Comparison of ENCODE assay signal across 30 mouse cellular contexts in genomic region chr11:94374276-94374948, GRCm38 (mm10). TPM values are rescaled to one million over a fixed set of nuclear protein-coding genes. Genes with fewer than 3 reads are reported as not detected.
DNase-seq lines count a peak whose midpoint lies in the region; ATAC-seq and TF ChIP-seq lines count a peak whose summit lies in the region.
"Had no signal": no experiment of that assay in that cellular context is flagged by ENCODE, and none has a peak within 500 bp of the region (broad histone marks: within the 10 kb centered on the region; RNA-seq: fewer than 3 reads in every experiment).

No protein-coding gene starts in this region.

- H3K27me3 ChIP-seq in thymus, adult 2 months (ENCODE audit: control insufficient read depth, insufficient read depth, low read length), result no peaks in the 10 kb centered on the region
- no peaks in the 10 kb centered on the region for H3K27me3 ChIP-seq in forebrain, embryonic 11.5 days (ENCODE audit: control insufficient read depth, insufficient read depth, low read length)
- H3K27me3 ChIP-seq: embryonic facial prominence, embryonic 12.5 days; hindbrain, embryonic 12.5 days had no signal

- TF ChIP-seq POLR2A in thymus, adult 2 months (IDR thresholded peaks at IDR 0.05; ENCODE audit: control insufficient read depth, extremely low read depth, insufficient read depth, low read length, poor library complexity), result no peak

- peak; percentile 56 for DNase-seq in cerebellum, adult 9-11 months
- DNase-seq in cerebellum, adult 8-10 months, result no peak
- DNase-seq in brain, adult 2 months (ENCODE audit: low read depth, low spot score), result peak; percentile 45
- peak; percentile 51 for DNase-seq in thymus, adult 2 months
- peak; percentile 54 to 75 for DNase-seq in thymus, postnatal 36 days
- DNase-seq in forebrain, embryonic 11.5 days (ENCODE audit: low spot score), result no peak
- no peak for DNase-seq in spleen, postnatal 4 days (ENCODE audit: low spot score in 2 of 2)
- DNase-seq: adrenal gland, adult 2 months; adrenal gland, postnatal 36 days; gastrocnemius, postnatal 25 days; heart, adult 11 months; heart, postnatal 36 days; kidney, adult 8-10 months; kidney, postnatal 4 days; layer of hippocampus, postnatal 36 days; lung, adult 2 months; lung, postnatal 10 days; midbrain, embryonic 14.5 days had no signal

- H3K4me3 ChIP-seq in thymus, adult 2 months (ENCODE audit: control insufficient read depth, insufficient read depth, low read length), result no peak overlapping the region
- no peak overlapping the region for H3K4me3 ChIP-seq in forebrain, embryonic 11.5 days (ENCODE audit: low read depth, low read length)
- H3K4me3 ChIP-seq: embryonic facial prominence, embryonic 12.5 days; heart, embryonic 10.5 days; heart, embryonic 15.5 days; hindbrain, embryonic 12.5 days; limb, embryonic 10.5 days; limb, embryonic 15.5 days had no signal

- no peak overlapping the region for H3K9ac ChIP-seq in forebrain, embryonic 11.5 days (ENCODE audit: low read length)
- H3K9ac ChIP-seq: embryonic facial prominence, embryonic 12.5 days; heart, embryonic 15.5 days; hindbrain, embryonic 12.5 days; limb, embryonic 15.5 days; liver, embryonic 14.5 days had no signal

- no peak for ATAC-seq in forebrain, embryonic 11.5 days (replicated peaks; ENCODE audit: low FRiP score)
- ATAC-seq: CD4-positive, CD25-positive, alpha-beta regulatory T cell, adult 4 months; forebrain, embryonic 16.5 days; hindbrain, postnatal 0 days; intestine, embryonic 16.5 days had no signal

- H3K27ac ChIP-seq in thymus, adult 2 months (ENCODE audit: control insufficient read depth, insufficient read depth, low read length), result peak overlapping the region; percentile 59
- no peak overlapping the region for H3K27ac ChIP-seq in forebrain, embryonic 11.5 days (ENCODE audit: low read depth, low read length)
- H3K27ac ChIP-seq: embryonic facial prominence, embryonic 12.5 days; heart, embryonic 10.5 days; heart, embryonic 15.5 days; hindbrain, embryonic 12.5 days; hindbrain, postnatal 0 days; kidney, postnatal 0 days; limb, embryonic 15.5 days; liver, embryonic 14.5 days had no signal

- TF ChIP-seq CTCF in thymus, adult 2 months (IDR thresholded peaks at IDR 0.05; ENCODE audit: borderline replicate concordance, control insufficient read depth, extremely low read depth, insufficient read depth, low read length, poor library complexity), result no peak

- WGBS in thymus, adult 2 months, result 67% methylated on average over 13 of the region's 13 CpGs
- 88% methylated on average over 13 of the region's 13 CpGs for WGBS in forebrain, embryonic 11.5 days

- peaks cover 38% of the 10 kb centered on the region for H3K4me1 ChIP-seq in thymus, adult 2 months (replicated peaks; ENCODE audit: control insufficient read depth, insufficient read depth, low read length)
- H3K4me1 ChIP-seq in forebrain, embryonic 11.5 days (replicated peaks; ENCODE audit: control insufficient read depth, insufficient read depth, low read length), result no peaks in the 10 kb centered on the region
- H3K4me1 ChIP-seq: embryonic facial prominence, embryonic 12.5 days; heart, embryonic 15.5 days; limb, embryonic 15.5 days had no signal

- H3K36me3 ChIP-seq in thymus, adult 2 months (ENCODE audit: control insufficient read depth, insufficient read depth, low read length), result no peaks in the 10 kb centered on the region
- H3K36me3 ChIP-seq in forebrain, embryonic 11.5 days (ENCODE audit: control insufficient read depth, insufficient read depth, low read length), result no peaks in the 10 kb centered on the region
- H3K36me3 ChIP-seq: embryonic facial prominence, embryonic 12.5 days; heart, embryonic 10.5 days; heart, embryonic 15.5 days; hindbrain, embryonic 12.5 days; limb, embryonic 10.5 days; limb, embryonic 15.5 days had no signal

- no peak overlapping the region for H3K4me2 ChIP-seq in forebrain, embryonic 11.5 days (ENCODE audit: low read depth, low read length, severe bottlenecking)
- H3K4me2 ChIP-seq: embryonic facial prominence, embryonic 12.5 days; heart, embryonic 15.5 days; hindbrain, embryonic 12.5 days; limb, embryonic 15.5 days had no signal

- H3K9me3 ChIP-seq in forebrain, embryonic 11.5 days (ENCODE audit: control insufficient read depth, low read length), result no peaks in the 10 kb centered on the region
- H3K9me3 ChIP-seq: embryonic facial prominence, embryonic 12.5 days; heart, embryonic 10.5 days; heart, embryonic 15.5 days; hindbrain, embryonic 12.5 days; limb, embryonic 10.5 days; limb, embryonic 15.5 days had no signal

RNA-seq across cellular contexts. Expression of gene Abcc3, which starts 18.4 kb away (rescaled TPM):
- 21.5 and 28.4 TPM in 2 replicates for polyA plus RNA-seq in thymus, adult 2 months (2012; rRNA removed)
- 0.49 and 0.57 TPM in 2 replicates for polyA plus RNA-seq in forebrain, embryonic 11.5 days (2014; fragmentation: Nextera tagmentation; extraction: Ambion mirVana)

RNA-seq across cellular contexts. Expression of gene Ankrd40, which starts 46.6 kb away (rescaled TPM):
- 117 and 120 TPM in 2 replicates for polyA plus RNA-seq in thymus, adult 2 months (2012; rRNA removed)
- polyA plus RNA-seq in forebrain, embryonic 11.5 days (2014; fragmentation: Nextera tagmentation; extraction: Ambion mirVana), result 24.1 and 25.8 TPM in 2 replicates

RNA-seq across cellular contexts. Expression of gene Luc7l3, which starts 52.6 kb away (rescaled TPM):
- polyA plus RNA-seq in thymus, adult 2 months (2012; rRNA removed), result 20.7 and 26.4 TPM in 2 replicates
- 132 and 136 TPM in 2 replicates for polyA plus RNA-seq in forebrain, embryonic 11.5 days (2014; fragmentation: Nextera tagmentation; extraction: Ambion mirVana)

Comparison
In these comparisons a context has a peak if more than half of its experiments do, and no peak if none do; other contexts are left out.
1. DNase-seq: peak in cerebellum, adult 9-11 months (single experiment), brain, adult 2 months (single experiment), thymus, adult 2 months (single experiment) and thymus, postnatal 36 days (2 of 2); none in cerebellum, adult 8-10 months (single experiment), forebrain, embryonic 11.5 days (single experiment) and spleen, postnatal 4 days (0 of 2).
2. RNA of gene Abcc3, which starts 18.4 kb away (polyA plus RNA-seq): 21.5 to 28.4 TPM in thymus, adult 2 months; 0.49 to 0.57 TPM in forebrain, embryonic 11.5 days; every median in the first group is over 10 times any median in the second.